Mouse (Mus musculus): Measurements from ENCODE around the gene Snx9. TPM values are rescaled to one million over a fixed set of nuclear protein-coding genes. Genes with fewer than 3 reads are reported as not detected.

Gene Snx9
- polyA plus RNA-seq, 1 experiment: 13.1 TPM

- no peak overlapping the region for H3K4me3 ChIP-seq (ENCODE audit: insufficient read depth, low read length)
- TF ChIP-seq POLR2A (IDR thresholded peaks at IDR 0.05; ENCODE audit: extremely low read depth, insufficient read depth, low read length) (no peak), CTCF (IDR thresholded peaks at IDR 0.05; ENCODE audit: extremely low read depth, insufficient read depth, low read length) (no peak)
These were observed 41.6 kb upstream of the Snx9 start for GRCm38 (mm10) chr17:5799396-5800021.

GRCm38 (mm10) chr17:5800254-5800653 lies 40.9 kb upstream of the Snx9 start:
- no peak for TF ChIP-seq CTCF (IDR thresholded peaks at IDR 0.05; ENCODE audit: extremely low read depth, insufficient read depth, low read length)
- TF ChIP-seq POLR2A (IDR thresholded peaks at IDR 0.05; ENCODE audit: extremely low read depth, insufficient read depth, low read length): no peak

More at GRCm38 (mm10) chr17:5799396-5800021, 41.6 kb upstream of the Snx9 start:
- Histone ChIP-seq H3K4me1 (ENCODE audit: control insufficient read depth, insufficient read depth, low read length) (peaks cover 2% of the 10 kb centered on the region; the same call in 1 of the 2 replicates), H3K27ac (ENCODE audit: insufficient read depth, low read length) (no peak overlapping the region)

GRCm38 (mm10) chr17:5800824-5801560 lies 40.1 kb upstream of the Snx9 start:
- H3K4me3 ChIP-seq (ENCODE audit: insufficient read depth, low read length): no peak overlapping the region
- H3K4me1 ChIP-seq (ENCODE audit: control insufficient read depth, insufficient read depth, low read length): peaks cover 3% of the 10 kb centered on the region; the same call in 1 of the 2 replicates
- TF ChIP-seq CTCF (IDR thresholded peaks at IDR 0.05; ENCODE audit: extremely low read depth, insufficient read depth, low read length): no peak
- TF ChIP-seq POLR2A (IDR thresholded peaks at IDR 0.05; ENCODE audit: extremely low read depth, insufficient read depth, low read length): no peak
- no peak overlapping the region for H3K27ac ChIP-seq (ENCODE audit: insufficient read depth, low read length)

More at GRCm38 (mm10) chr17:5800254-5800653, 40.9 kb upstream of the Snx9 start:
- Histone ChIP-seq H3K4me1 (ENCODE audit: control insufficient read depth, insufficient read depth, low read length) (peaks cover 3% of the 10 kb centered on the region; the same call in 1 of the 2 replicates), H3K27ac (ENCODE audit: insufficient read depth, low read length) (no peak overlapping the region), H3K4me3 (ENCODE audit: insufficient read depth, low read length) (no peak overlapping the region)

DNA sequence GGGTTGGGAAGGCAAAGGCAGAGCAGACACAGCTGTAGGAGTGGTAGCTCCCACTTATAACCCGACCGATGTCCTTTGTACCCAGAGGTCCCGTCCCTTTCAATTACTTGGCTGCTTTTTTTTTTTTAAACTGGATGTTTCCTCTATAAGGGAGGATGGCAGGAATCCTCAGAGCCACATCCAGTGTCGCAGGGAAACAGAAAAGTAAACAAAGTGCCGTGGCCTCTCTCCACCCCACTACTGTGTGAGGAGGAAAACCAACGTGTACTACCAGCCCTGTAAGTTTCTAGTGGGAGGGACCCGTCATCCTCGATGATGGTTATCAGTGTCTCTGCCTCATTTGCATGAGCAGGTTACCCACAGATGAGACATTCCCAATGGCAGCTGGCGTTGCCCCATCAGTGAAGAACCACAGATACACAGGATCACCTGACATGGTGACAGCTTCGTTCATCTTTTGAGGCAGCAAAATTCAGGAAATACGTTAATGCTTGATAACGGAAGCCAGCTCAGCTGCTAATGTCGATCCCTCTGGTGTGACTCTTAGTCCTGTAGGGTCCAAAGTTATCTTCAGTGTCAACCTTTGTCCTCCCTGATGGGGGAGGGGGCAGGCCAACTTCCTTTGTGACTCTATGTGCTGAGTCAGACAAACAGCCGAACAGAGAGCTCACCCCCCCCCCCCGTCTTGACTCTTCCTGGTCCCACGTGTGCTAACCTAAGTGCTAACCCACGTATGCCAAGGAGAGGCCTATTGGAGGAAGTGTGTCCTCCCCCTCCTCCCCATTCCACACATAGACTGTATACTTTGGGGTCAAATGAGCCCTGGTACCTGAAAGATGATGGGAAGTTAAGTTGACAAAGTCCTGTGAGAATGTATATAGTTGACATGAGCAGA lies 39.1 kb upstream of the Snx9 start:
- H3K4me1 ChIP-seq (ENCODE audit: control insufficient read depth, insufficient read depth, low read length): peaks cover 3% of the 10 kb centered on the region; the same call in 1 of the 2 replicates
- H3K27ac ChIP-seq (ENCODE audit: insufficient read depth, low read length): no peak overlapping the region
- H3K4me3 ChIP-seq (ENCODE audit: insufficient read depth, low read length): no peak overlapping the region
- TF ChIP-seq CTCF (IDR thresholded peaks at IDR 0.05; ENCODE audit: extremely low read depth, insufficient read depth, low read length) (no peak), POLR2A (IDR thresholded peaks at IDR 0.05; ENCODE audit: extremely low read depth, insufficient read depth, low read length) (no peak)

DNA sequence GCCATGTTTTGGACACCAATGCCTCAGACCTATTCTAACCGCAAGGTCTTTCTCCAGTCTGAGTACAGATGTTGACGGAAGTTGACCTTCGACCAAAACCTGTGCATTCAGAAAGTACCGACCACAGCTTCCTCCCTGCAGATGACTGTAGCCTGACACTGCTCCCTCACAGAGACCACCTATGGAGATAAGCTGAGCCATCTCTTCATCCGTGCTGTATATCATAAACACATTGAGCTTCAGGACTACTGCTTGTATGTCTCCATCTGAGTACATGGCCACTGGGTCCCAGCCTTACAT lies 38.5 kb upstream of the Snx9 start:
- no peak for TF ChIP-seq CTCF (IDR thresholded peaks at IDR 0.05; ENCODE audit: extremely low read depth, insufficient read depth, low read length)
- no peak for TF ChIP-seq POLR2A (IDR thresholded peaks at IDR 0.05; ENCODE audit: extremely low read depth, insufficient read depth, low read length)
- Histone ChIP-seq H3K27ac (ENCODE audit: insufficient read depth, low read length) (no peak overlapping the region), H3K4me1 (ENCODE audit: control insufficient read depth, insufficient read depth, low read length) (peaks cover 3% of the 10 kb centered on the region; the same call in 1 of the 2 replicates), H3K4me3 (ENCODE audit: insufficient read depth, low read length) (no peak overlapping the region)

- Histone ChIP-seq H3K4me1 (ENCODE audit: control insufficient read depth, insufficient read depth, low read length) (peaks cover 3% of the 10 kb centered on the region; the same call in 1 of the 2 replicates), H3K27ac (ENCODE audit: insufficient read depth, low read length) (no peak overlapping the region), H3K4me3 (ENCODE audit: insufficient read depth, low read length) (no peak overlapping the region)
- TF ChIP-seq POLR2A (IDR thresholded peaks at IDR 0.05; ENCODE audit: extremely low read depth, insufficient read depth, low read length) (no peak), CTCF (IDR thresholded peaks at IDR 0.05; ENCODE audit: extremely low read depth, insufficient read depth, low read length) (no peak)
These were observed 37.7 kb upstream of the Snx9 start for GRCm38 (mm10) chr17:5803229-5804012.

DNA sequence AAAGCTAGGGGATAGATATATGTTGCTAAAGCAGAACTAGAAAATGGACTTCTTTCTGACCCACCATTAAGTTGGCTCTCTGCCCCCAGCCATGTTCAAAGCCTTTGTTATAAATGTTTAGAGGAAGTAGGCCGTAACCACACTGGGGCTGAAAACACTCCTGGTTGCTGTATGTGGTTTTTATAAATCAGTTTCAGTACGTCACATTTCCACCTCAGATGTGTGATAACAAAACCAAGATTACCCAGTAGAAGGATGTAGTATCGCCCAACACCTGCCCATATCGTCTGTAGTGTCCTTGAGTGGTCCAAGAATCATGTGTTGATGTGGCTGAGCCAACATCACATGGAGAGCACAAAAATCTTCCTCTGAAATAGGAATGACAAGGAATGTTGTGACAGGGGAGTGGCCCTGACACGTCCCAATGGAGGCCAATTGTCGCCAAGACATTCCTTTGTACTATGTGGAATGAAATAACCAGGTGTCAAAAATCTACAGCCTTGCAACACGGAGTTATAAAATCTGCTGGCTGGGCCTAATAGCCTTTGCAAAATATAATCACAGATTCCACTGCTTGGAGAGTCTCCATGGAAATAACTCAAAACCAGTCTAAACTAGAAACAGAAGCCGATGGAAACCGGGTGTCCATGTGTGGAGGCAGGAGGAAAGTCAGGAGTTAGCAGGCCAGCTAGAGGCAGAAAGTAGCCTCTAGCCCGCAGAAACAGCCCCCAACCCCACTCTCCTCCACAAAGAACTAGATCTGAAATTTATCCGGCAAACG lies 36.6 kb upstream of the Snx9 start:
- Histone ChIP-seq H3K4me3 (ENCODE audit: insufficient read depth, low read length) (no peak overlapping the region), H3K4me1 (ENCODE audit: control insufficient read depth, insufficient read depth, low read length) (peaks cover 3% of the 10 kb centered on the region; the same call in 1 of the 2 replicates), H3K27ac (ENCODE audit: insufficient read depth, low read length) (no peak overlapping the region)
- TF ChIP-seq POLR2A (IDR thresholded peaks at IDR 0.05; ENCODE audit: extremely low read depth, insufficient read depth, low read length): no peak
- TF ChIP-seq CTCF (IDR thresholded peaks at IDR 0.05; ENCODE audit: extremely low read depth, insufficient read depth, low read length): no peak

GRCm38 (mm10) chr17:5805151-5805834 lies 35.8 kb upstream of the Snx9 start:
- no peak overlapping the region for H3K27ac ChIP-seq (ENCODE audit: insufficient read depth, low read length)
- no peak overlapping the region for H3K4me3 ChIP-seq (ENCODE audit: insufficient read depth, low read length)
- TF ChIP-seq CTCF (IDR thresholded peaks at IDR 0.05; ENCODE audit: extremely low read depth, insufficient read depth, low read length): no peak
- no peak for TF ChIP-seq POLR2A (IDR thresholded peaks at IDR 0.05; ENCODE audit: extremely low read depth, insufficient read depth, low read length)
- H3K4me1 ChIP-seq (ENCODE audit: control insufficient read depth, insufficient read depth, low read length): peaks cover 3% of the 10 kb centered on the region; the same call in 1 of the 2 replicates
